Mouse (Mus musculus) myocyte (in vitro differentiated cells): Measurements from ENCODE around the gene Pex7. TPM values are rescaled to one million over a fixed set of nuclear protein-coding genes. Genes with fewer than 3 reads are reported as not detected.

Source experiments
- H3K27me3 ChIP-seq: one replicate; pipeline ENCODE4 v1.6.1; 2011; ENCODE audit not compliant: control insufficient read depth, insufficient read depth, insufficient read length
- H3K36me3 ChIP-seq: one replicate; pipeline ENCODE4 v1.6.1; 2011; ENCODE audit not compliant: control insufficient read depth, insufficient read depth
- H3K4me2 ChIP-seq: one replicate; pipeline ENCODE4 v1.6.1; 2011; ENCODE audit warnings: low read depth, control low read depth
- H3K4me3 ChIP-seq: one replicate; pipeline ENCODE4 v1.5.1; 2011; ENCODE audit warnings: mild to moderate bottlenecking, control low read depth, moderate library complexity
- H3K79me2 ChIP-seq: one replicate; pipeline ENCODE4 v1.6.1; 2011; ENCODE audit not compliant: control insufficient read depth, insufficient read depth
- H3ac ChIP-seq: one replicate; pipeline ENCODE4 v1.6.1; 2011; ENCODE audit not compliant: control insufficient read depth, insufficient read length
- CEBPB ChIP-seq: IDR thresholded peaks from 2 replicates; pipeline ENCODE4 v1.6.1; 2011; ENCODE audit warnings: mild to moderate bottlenecking, moderate library complexity; ENCODE audit not compliant: poor library complexity, insufficient read depth, severe bottlenecking
- E2F4 ChIP-seq: IDR thresholded peaks from one replicate; pipeline ENCODE4 v1.6.1; 2011; ENCODE audit warnings: mild to moderate bottlenecking, control low read depth, moderate library complexity; ENCODE audit not compliant: insufficient read depth
- MAX ChIP-seq: IDR thresholded peaks from one replicate; pipeline ENCODE4 v1.6.1; 2011; ENCODE audit warnings: low read depth, mild to moderate bottlenecking, control low read depth
- MYOD1 ChIP-seq, 3 experiments: IDR thresholded peaks; one replicate each; pipeline ENCODE4 v1.6.1; 2011; ENCODE audit warnings: control low read depth in 2 of 3, low read depth in 2 of 3, mild to moderate bottlenecking in 2 of 3, moderate library complexity in 1 of 3; ENCODE audit not compliant: insufficient read length in 2 of 3, control insufficient read depth in 1 of 3
- MYOG ChIP-seq, 3 experiments: IDR thresholded peaks; one replicate each; pipeline ENCODE4 v1.6.1; 2011; ENCODE audit warnings: control low read depth in 2 of 3, low read depth in 2 of 3, mild to moderate bottlenecking in 2 of 3; ENCODE audit not compliant: insufficient read length in 2 of 3, control insufficient read depth in 1 of 3, insufficient read depth in 1 of 3
- POLR2A ChIP-seq: IDR thresholded peaks from one replicate; pipeline ENCODE4 v1.6.1; 2011; ENCODE audit warnings: low read depth, mild to moderate bottlenecking, control low read depth, moderate library complexity; ENCODE audit not compliant: insufficient read length
- POLR2AphosphoS2 ChIP-seq: IDR thresholded peaks from one replicate; pipeline ENCODE4 v1.6.1; 2011; ENCODE audit warnings: low read depth, control low read depth; ENCODE audit not compliant: insufficient read length
- REST ChIP-seq: IDR thresholded peaks from one replicate; pipeline ENCODE4 v1.6.1; 2011; ENCODE audit warnings: mild to moderate bottlenecking, control low read depth, moderate library complexity; ENCODE audit not compliant: insufficient read depth, insufficient read length
- SRF ChIP-seq: IDR thresholded peaks from one replicate; pipeline ENCODE4 v1.6.1; 2011; ENCODE audit warnings: low read depth; ENCODE audit not compliant: control insufficient read depth, insufficient read length
- TCF12 ChIP-seq: IDR thresholded peaks from one replicate; pipeline ENCODE4 v1.6.1; 2011; ENCODE audit warnings: mild to moderate bottlenecking, control low read depth; ENCODE audit not compliant: poor library complexity, insufficient read depth, severe bottlenecking
- TCF3 ChIP-seq: IDR thresholded peaks from one replicate; pipeline ENCODE4 v1.6.1; 2011; ENCODE audit warnings: low read depth, control low read depth; ENCODE audit not compliant: insufficient read length
- USF1 ChIP-seq: IDR thresholded peaks from one replicate; pipeline ENCODE4 v1.6.1; 2011; ENCODE audit warnings: low read depth, mild to moderate bottlenecking, control low read depth, moderate library complexity
- polyA plus RNA-seq: library from polyadenylated mRNA; unstranded; fragments of >200 nt; fragmentation: generic; extraction: Trizol; gene quantifications from one replicate; pipeline ENCODE4 v1.2.1, GENCODE M21; 2012; ENCODE audit warnings: missing spikeins

Pex7 gene
- polyA plus RNA-seq, 1 experiment: 7.9 TPM

- H3K27me3 ChIP-seq: no peaks in the 10 kb centered on the region
- H3K4me3 ChIP-seq: no peak overlapping the region
- no peak overlapping the region for H3ac ChIP-seq
- no peaks in the 10 kb centered on the region for H3K79me2 ChIP-seq
- no peaks in the 10 kb centered on the region for H3K36me3 ChIP-seq
- H3K4me2 ChIP-seq: no peak overlapping the region
- TF ChIP-seq TCF12 (no peak), MAX (no peak), REST (no peak), SRF (no peak), E2F4 (no peak), MYOG (IDR thresholded peaks at IDR 0.05; ENCODE audit: control insufficient read depth in 1 of 3, insufficient read depth in 1 of 3, insufficient read length in 2 of 3, low read depth in 2 of 3) (no peak), POLR2AphosphoS2 (no peak), USF1 (no peak), TCF3 (no peak), POLR2A (no peak), MYOD1 (IDR thresholded peaks at IDR 0.05; ENCODE audit: control insufficient read depth in 1 of 3, insufficient read length in 2 of 3, low read depth in 2 of 3) (no peak), CEBPB (no peak)
These were observed 40.0 kb upstream of the Pex7 start for GRCm38 (mm10) chr10:19947441-19947840.

DNA sequence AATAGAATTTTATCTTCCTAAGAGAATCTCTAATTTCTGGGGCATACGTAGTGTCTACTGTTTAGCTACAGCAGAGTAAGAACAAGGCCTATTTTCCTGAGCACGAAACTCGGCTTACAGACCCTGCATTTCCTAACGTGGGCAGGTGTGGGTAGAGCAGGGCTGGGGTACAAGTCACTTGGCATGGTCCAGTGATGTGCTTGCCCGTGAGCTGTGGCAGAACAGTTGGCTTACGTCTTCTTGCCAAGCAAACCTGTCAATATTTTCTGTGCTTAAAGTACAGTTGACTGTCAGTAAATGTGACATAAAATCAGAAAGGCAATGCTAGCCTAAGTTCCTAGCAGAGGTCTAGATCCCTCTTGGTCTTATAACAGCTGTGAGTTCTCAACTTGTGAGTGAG, 39.2 kb upstream of the Pex7 start:
- no peaks in the 10 kb centered on the region for H3K27me3 ChIP-seq
- H3K4me2 ChIP-seq: no peak overlapping the region
- no peak overlapping the region for H3ac ChIP-seq
- no peaks in the 10 kb centered on the region for H3K36me3 ChIP-seq
- TF ChIP-seq CEBPB: no peak
- no peak for TF ChIP-seq POLR2AphosphoS2
- TF ChIP-seq MAX: no peak
- no peak for TF ChIP-seq TCF12
- no peak for TF ChIP-seq POLR2A
- TF ChIP-seq REST: no peak
- no peak for TF ChIP-seq E2F4
- TF ChIP-seq MYOG (IDR thresholded peaks at IDR 0.05; ENCODE audit: control insufficient read depth in 1 of 3, insufficient read depth in 1 of 3, insufficient read length in 2 of 3, low read depth in 2 of 3): no peak
- no peak for TF ChIP-seq TCF3
- TF ChIP-seq MYOD1 (IDR thresholded peaks at IDR 0.05; ENCODE audit: control insufficient read depth in 1 of 3, insufficient read length in 2 of 3, low read depth in 2 of 3): no peak
- no peak for TF ChIP-seq SRF
- TF ChIP-seq USF1: no peak
- no peak overlapping the region for H3K4me3 ChIP-seq
- H3K79me2 ChIP-seq: no peaks in the 10 kb centered on the region

DNA sequence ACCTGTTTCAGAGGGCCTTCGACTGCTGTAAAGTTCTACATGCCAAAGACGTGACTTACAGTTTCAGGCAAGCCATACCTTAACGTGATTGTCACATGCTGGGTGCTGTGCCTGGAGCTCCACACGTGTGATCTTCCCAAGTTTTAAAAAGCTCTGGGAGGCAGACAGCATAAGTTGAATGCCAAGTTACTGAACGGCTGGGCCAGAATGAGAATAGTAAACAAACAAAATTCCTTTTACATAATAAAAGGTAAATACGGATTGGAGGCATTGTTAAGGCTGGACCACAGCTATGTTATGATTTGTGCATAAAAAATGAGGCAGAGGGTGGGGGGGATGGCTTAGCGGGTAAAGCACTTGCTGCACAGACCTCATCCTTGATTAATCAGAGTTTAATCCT, 38.2 kb upstream of the Pex7 start:
- no peaks in the 10 kb centered on the region for H3K27me3 ChIP-seq
- no peak overlapping the region for H3ac ChIP-seq
- H3K36me3 ChIP-seq: no peaks in the 10 kb centered on the region
- H3K4me3 ChIP-seq: no peak overlapping the region
- no peak for TF ChIP-seq MAX
- TF ChIP-seq SRF: no peak
- TF ChIP-seq REST: no peak
- TF ChIP-seq POLR2AphosphoS2: no peak
- TF ChIP-seq TCF3: no peak
- TF ChIP-seq POLR2A: no peak
- no peak for TF ChIP-seq E2F4
- TF ChIP-seq MYOD1 (IDR thresholded peaks at IDR 0.05; ENCODE audit: control insufficient read depth in 1 of 3, insufficient read length in 2 of 3, low read depth in 2 of 3): no peak
- TF ChIP-seq TCF12: no peak
- TF ChIP-seq CEBPB: no peak
- H3K79me2 ChIP-seq: no peaks in the 10 kb centered on the region
- no peak overlapping the region for H3K4me2 ChIP-seq

GRCm38 (mm10) chr10:19942621-19943020, 35.1 kb upstream of the Pex7 start:
- no peak overlapping the region for H3K4me3 ChIP-seq
- no peaks in the 10 kb centered on the region for H3K36me3 ChIP-seq
- no peaks in the 10 kb centered on the region for H3K79me2 ChIP-seq
- H3K27me3 ChIP-seq: no peaks in the 10 kb centered on the region
- no peak overlapping the region for H3K4me2 ChIP-seq
- TF ChIP-seq SRF (no peak), USF1 (no peak), MYOD1 (IDR thresholded peaks at IDR 0.05; ENCODE audit: control insufficient read depth in 1 of 3, insufficient read length in 2 of 3, low read depth in 2 of 3) (no peak), E2F4 (no peak), REST (no peak), MAX (no peak), POLR2A (no peak), CEBPB (no peak), MYOG (IDR thresholded peaks at IDR 0.05; ENCODE audit: control insufficient read depth in 1 of 3, insufficient read depth in 1 of 3, insufficient read length in 2 of 3, low read depth in 2 of 3) (no peak), TCF3 (no peak), POLR2AphosphoS2 (no peak), TCF12 (no peak)
- no peak overlapping the region for H3ac ChIP-seq

GRCm38 (mm10) chr10:19941914-19942313, 34.4 kb upstream of the Pex7 start:
- no peak overlapping the region for H3ac ChIP-seq
- TF ChIP-seq CEBPB (no peak), TCF12 (no peak), POLR2A (no peak), TCF3 (no peak), MAX (no peak), SRF (no peak)
- H3K4me2 ChIP-seq: no peak overlapping the region
- no peaks in the 10 kb centered on the region for H3K36me3 ChIP-seq
- no peak overlapping the region for H3K4me3 ChIP-seq
- H3K79me2 ChIP-seq: no peaks in the 10 kb centered on the region
- no peaks in the 10 kb centered on the region for H3K27me3 ChIP-seq
